Mouse (Mus musculus): ENCODE measurements around the gene Lrriq4.
"Not testable (repeated sequence)": the region's sequence is repeated elsewhere in the genome, so short reads cannot be mapped to it uniquely, and the experiment has no call there.

Lrriq4 gene

DNA sequence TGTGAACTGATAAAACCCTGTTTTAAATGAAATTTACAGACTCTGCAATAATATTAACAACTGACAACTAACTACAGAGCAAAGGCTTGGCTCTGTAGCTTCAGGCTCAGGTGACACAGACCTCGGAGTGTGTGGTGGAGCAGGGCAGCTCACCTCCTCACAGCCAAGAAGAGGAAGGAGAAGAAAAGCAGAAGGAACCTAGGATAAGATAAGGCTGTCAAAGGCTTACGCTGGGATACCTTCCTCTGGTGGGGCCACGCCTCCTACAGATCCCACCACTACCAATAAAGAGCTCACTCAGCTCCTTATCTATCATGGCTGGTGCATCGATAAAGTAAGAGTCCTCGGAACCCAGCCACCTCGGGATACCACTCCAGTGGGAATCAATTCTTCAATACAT is 38.9 kb downstream of the Lrriq4 start:
- no peak for DNase-seq (ENCODE audit: low read depth)

DNA sequence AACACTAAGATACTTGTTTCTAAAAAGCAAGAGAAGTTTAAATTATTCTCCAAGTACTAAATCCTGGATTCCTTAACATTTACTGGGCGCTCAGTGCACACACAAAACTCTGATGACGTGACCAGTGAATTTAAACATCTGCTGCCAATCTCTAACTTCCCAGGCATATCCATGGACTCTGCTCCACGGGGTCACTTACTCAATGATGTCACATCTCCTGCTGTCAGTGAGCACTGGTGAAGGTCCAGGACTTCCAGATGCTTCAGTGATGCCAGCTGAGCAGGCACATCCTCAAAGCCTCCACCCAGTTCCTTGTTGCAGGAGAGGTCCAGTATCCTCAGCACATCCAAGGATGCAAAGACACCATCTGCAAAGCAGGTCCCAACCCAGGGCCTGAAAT is 42.9 kb downstream of the Lrriq4 start:
- DNase-seq (ENCODE audit: low read depth): no peak

- DNase-seq (ENCODE audit: low read depth): no peak
Measured at GRCm38 (mm10) chr3:30690976-30691375, 46.7 kb downstream of the Lrriq4 start.

DNA sequence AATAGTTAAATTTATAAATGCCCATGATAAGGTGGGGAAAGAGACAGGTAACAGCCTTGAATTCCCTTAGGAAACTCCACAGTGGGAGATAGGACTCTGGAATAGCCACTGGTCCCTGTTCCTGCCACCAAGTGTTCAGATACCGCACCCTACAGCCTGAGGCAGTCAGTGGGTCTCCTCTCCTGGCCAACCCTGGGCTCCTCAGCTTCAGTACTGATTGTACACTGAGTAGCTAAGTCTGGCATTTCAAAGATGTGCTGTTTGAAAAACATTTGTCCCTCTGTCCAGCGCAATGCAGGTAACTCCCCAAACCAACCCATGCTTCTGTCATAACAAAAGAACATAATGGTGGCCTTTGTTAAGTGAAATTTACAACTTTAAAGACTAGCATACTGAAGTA is 51.4 kb downstream of the Lrriq4 start:
- no peak for DNase-seq (ENCODE audit: low read depth)

DNA sequence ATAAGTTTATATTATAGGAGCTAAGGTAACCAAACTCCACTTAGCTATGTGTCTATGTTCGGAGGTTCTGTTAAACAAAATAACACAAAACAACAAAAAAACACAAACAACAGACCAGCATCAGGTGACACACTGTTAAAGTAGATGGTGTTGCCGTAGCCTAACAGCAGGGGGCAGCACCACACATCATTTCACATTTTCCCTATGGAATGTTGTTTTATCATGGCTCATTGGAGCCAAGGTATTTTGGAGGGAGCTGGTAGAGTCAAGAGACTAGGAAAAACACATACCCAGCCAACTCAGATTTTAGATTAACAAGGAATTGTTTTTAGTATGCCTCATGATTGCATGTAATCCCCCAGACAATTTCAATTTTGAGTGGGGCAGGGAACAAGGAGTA is 52.0 kb downstream of the Lrriq4 start:
- no peak for DNase-seq (ENCODE audit: low read depth)

GRCm38 (mm10) chr3:30697891-30698290 is 53.6 kb downstream of the Lrriq4 start:
- no peak for DNase-seq (ENCODE audit: low read depth)

- not testable (repeated sequence) for DNase-seq (ENCODE audit: low read depth)
Measured at GRCm38 (mm10) chr3:30699711-30700505, 55.6 kb downstream of the Lrriq4 start, which contains the start of gene Lrrc31. TSS of gene Lrrc31 (minus strand) at chr3:30699843.

DNA sequence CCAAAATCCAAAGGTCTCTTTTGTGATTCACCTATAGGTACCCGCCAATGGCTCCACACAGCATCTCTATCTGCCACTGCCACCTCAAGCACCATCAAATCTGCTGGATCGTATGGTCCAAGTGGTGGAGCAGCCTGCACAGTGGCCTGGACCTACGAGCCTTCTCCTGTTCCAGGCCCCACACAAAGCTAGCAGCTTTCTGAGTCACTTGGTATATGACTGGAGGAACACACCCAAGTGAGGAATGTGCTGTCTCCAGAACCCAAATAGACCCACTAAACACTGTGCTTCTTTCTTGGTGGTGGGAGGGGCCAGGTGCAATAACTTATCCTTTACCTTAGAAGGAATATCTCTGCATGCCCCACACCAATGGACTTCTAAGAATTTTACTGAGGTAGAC is 61.7 kb downstream of the Lrriq4 start:
- DNase-seq (ENCODE audit: low read depth): no peak

DNA sequence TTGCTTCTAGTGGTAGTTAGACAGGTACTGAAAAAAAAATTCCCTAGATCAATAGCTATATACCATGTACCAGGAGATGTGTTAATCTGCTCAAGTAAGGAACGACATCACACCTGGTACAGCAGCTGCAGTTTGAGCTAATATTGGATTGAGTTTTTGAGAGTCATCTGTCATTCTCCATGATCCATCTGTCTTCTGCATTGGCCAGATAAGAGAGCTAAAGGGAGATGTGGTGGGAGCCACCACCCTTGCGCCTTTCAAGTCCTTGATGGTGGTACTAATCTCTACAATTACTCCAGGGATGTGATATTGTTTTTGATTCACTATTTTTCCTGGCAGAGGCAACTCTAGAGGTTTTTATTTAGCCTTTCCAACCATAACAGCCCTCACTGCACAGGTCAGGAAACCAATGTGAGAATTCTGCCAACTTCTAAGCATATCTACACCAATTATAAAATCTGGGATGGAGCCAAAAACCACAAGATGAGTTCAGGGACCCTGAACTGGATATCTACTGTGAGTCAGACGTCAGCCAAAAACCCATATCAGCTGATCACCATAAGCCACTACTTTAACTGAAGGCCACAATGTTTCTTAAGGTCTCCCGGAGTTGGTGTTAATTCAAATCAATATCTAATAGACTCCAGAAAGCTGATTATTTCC is 62.4 kb downstream of the Lrriq4 start:
- DNase-seq (ENCODE audit: low read depth): peak; percentile 32

DNA sequence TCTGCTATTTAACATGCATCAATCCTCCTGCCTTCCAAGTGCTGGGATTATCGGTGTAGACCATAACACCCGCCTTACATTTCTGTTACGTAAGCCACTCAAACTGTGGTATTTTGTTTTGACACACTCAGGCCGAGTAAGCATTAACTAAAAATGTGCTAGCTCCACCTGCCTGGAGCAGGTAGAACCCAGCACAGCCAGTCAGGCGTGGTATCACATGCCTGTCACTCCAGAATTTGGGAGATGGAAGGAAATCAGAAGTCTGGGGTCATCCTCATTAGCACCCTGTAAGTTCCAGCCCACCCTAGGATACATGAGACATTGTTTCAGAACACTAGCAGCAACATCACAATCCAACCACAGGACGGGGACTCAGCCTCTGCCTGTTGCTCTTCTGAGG is 65.9 kb downstream of the Lrriq4 start:
- no peak for DNase-seq (ENCODE audit: low read depth)

GRCm38 (mm10) chr3:30713334-30713733 is 69.0 kb downstream of the Lrriq4 start:
- no peak for DNase-seq (ENCODE audit: low read depth)

- DNase-seq (ENCODE audit: low read depth): no peak
Measured at GRCm38 (mm10) chr3:30718649-30719048, 74.3 kb downstream of the Lrriq4 start.
